Mouse (Mus musculus): ENCODE data around the gene Cldn3.

Cldn3 gene

DNA sequence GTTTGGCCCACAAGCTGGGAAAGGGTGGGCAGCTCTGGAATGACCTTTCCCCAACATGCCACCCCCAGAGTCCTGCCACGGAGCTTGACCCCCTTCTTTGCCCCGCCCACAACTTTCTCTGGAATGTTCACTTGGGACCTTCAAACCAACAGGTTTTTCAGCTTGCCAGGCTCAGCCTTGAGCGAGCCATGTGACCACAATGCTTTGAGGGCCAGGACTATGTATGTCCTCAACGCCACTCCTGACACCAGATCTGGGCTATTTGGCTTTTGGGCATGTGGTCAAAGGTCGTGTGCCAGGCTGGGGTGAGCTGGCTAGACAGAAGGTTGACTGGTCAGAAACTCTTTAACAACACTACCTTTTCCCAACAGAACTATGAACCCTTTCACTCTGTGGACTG, 16.1 kb downstream of the Cldn3 start:
- DNase-seq (ENCODE audit: extremely low spot score) = no peak

DNA sequence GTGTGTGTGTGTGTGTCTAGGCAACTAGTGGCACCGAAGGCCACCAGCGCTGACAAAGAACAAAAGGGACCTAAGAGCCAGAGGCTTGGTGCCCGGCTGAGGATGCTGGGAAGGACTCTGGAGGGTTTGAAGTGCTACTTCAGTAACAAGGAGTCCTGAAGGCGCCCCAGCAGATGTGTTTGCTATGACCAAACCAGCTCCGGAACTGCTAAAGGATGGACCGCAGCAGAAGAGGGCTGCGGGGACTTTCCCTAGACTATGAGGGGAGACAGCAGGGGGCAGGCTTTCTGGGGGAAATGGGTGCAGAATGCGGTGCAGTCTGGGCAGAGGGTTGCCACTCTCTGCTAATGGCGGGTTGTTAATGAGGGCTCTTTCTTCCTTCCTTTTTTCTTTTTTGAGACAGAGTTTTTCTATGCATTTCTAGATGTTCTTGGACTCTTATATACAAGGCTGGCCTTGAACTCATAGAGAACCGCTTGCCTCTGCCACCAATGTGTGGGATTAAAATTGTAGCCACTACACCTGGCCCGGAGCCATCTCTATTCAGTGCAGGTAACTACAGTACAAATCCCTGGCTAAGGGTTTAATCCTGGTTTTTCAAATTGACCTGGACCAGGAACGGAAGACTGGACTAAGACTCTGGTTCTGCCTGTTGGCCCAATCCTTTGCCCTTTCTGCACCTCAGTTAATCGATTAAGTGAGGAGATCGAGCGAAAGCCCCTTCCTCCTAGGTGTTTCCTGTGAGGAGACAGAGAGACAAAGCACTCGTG, 22.0 kb downstream of the Cldn3 start:
- DNase-seq (ENCODE audit: extremely low spot score) = no peak

DNA sequence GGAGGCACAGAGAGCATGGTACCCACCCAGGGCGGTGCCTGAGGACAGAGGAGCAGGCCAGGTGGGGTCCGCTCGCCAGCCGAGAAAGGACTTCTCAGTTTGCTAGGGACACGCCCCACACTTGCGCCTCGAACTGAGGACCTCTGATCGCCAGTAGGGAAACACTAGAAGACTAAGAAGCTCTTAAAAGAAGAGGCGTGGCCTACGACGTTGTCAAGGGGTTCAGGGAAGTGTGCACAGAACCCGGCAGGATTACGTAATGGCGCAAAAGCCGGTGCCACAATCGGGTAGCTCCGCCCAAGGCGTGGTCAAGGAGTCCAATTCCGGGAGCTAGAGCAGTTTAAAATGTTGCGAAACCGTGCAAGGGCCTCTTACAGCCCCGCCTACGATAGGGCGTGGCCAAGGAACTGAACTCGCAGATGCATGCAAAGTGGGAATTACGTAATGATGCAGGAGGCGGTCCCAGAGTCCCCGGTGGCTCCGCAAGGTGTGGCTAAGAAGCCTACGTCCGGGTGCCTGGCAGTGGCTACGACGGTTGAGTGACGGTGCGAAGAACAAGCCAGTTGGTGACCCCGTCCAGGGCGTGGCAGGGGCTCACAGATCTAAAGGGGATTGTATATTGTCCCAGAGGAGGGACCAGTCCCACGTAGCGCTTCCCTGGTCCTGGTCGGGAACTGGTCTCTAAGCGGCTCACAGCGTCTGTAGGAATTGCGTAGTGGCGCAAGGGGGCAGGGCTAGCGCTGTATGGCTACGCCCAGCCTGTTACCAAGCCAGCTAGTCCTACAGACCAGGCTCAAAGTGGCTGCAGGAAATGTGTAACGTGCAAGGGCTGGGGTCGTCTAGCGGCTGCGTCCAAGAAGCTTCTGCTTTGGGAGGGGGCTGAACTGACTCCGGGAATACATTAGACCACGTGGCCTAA, 22.9 kb downstream of the Cldn3 start, which contains the start of gene Abhd11:
Abhd11 (plus strand) TSS at position 482 of the 919 bp plus-strand sequence.
- peak; percentile 98 for DNase-seq (ENCODE audit: extremely low spot score)

DNA sequence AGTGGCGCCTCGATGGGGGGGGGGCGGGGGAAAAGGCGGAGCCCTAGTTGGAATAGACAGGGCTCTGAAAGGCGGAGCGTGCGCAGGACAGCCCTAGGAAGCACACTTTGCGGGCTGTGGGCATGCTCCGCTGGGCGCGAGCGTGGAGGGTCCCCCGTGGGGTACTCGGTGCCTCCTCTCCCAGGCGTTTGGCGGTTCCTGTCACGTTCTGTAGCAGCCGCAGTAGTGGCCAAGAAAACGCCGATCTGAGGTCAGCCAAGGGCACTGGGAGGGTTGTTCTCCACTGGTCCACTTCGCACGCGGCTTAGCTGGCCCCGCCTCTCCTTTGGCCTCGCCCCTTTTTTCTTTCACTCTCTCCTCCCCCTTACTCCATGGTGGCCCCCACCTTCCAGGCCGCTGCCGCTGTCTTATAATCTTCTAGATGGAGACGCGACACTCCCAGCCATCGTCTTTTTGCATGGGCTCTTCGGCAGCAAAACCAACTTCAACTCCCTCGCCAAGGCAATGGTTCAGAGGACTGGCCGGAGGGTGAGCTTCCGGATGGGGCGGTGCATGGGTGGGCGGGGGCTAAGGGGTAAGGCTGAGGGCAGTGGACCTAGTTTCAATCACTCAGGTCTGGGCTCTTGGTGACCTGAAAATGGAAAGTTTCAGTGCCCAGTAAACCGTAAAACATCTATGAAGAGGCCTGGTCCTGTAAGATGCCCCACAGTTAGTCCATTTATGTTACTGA, 23.7 kb downstream of the Cldn3 start:
- DNase-seq (ENCODE audit: extremely low spot score) = peak; percentile 93

DNA sequence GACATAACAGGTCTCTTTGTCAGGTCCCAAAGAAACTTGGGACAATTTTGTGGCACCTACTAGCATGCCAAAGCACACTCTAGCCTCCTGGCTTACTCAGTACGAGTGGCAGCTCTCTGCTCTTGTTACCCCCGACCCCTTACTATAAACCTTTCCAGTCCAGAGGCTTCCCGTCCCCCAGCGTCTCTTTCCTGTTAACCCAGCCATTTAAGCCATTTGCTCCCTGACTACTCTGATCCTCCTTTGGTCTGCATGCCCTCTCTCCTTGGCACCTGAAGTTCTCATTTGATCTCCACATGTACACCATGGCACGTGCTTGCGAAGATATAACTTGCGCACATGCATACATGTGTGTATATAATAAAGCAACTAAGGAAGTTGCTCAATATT, 24.3 kb downstream of the Cldn3 start:
- DNase-seq (ENCODE audit: extremely low spot score) = no peak

DNA sequence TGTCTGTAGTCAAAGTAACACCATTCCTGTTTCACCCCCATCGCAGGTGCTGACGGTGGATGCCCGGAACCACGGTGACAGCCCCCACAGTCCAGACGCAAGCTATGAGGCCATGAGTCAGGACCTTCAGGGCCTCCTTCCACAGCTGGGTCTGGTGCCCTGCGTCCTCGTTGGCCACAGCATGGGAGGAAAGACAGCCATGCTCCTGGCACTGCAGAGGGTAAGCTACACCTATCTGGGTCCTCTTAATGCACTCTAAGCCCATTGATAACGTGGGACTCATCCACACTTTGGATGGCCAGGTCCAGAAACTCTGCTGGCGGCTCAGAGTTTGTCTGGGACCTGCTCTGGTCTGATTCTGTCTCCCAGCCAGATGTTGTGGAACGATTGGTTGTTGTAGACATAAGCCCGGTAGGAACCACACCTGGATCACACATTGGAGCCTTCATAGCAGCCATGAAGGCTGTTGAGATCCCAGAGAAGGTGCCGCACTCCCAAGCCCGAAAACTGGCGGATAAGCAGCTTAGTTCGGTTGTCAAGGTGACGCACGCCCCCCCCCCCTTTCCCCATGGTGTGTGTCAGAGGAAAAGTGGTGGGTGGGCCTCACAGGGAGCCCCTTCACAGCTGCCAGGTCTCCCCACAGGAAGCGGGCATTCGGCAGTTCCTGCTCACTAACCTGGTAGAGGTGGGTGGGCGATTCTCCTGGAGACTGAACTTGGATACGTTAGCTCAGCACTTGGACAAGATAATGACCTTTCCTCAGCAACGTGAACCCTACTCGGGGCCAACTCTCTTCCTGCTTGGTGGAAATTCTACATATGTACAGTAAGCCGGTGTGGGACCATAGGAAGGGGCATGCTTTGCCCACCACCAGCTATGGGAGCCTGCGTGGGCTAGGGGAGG, 25.1 kb downstream of the Cldn3 start:
- no peak for DNase-seq (ENCODE audit: extremely low spot score)

DNA sequence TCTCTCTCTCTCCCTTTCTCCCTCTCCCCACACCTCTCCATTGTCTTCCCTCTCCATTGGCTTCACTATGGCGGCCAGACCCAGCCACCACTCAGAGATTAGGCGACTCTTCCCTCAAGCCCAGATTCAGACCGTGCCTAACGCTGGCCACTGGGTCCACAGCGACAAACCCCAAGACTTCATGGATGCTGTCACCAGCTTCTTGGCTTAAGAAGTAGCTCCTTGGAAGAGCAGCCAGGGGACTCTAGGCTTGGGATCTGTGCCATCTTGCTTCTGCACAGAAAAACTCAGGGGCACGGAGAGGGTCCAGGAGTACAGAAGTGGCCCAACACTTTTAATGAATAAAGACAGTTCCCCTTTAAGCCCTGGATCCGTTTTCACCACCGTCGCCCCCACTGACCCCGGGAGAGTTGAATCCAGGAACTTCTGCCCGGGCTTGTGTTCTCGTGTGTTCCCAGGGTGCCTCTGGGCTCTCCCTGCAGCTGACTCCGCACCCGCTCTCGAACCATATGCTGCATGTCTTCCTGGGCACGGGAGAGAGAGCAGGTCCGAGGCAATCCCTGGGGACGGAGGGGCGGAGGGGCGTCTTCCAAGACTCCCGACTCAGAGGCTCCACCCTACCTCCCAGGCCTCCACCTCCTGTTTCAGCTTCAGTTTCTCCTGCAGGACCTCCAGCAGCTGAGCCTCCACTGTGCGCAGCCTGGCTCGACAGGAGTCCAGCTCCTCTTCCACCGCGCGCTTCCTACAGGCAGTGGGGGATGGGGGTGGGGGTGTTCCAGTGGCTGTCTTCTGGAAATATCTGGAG, 26.0 kb downstream of the Cldn3 start:
- peak; percentile 48 for DNase-seq (ENCODE audit: extremely low spot score)

DNA sequence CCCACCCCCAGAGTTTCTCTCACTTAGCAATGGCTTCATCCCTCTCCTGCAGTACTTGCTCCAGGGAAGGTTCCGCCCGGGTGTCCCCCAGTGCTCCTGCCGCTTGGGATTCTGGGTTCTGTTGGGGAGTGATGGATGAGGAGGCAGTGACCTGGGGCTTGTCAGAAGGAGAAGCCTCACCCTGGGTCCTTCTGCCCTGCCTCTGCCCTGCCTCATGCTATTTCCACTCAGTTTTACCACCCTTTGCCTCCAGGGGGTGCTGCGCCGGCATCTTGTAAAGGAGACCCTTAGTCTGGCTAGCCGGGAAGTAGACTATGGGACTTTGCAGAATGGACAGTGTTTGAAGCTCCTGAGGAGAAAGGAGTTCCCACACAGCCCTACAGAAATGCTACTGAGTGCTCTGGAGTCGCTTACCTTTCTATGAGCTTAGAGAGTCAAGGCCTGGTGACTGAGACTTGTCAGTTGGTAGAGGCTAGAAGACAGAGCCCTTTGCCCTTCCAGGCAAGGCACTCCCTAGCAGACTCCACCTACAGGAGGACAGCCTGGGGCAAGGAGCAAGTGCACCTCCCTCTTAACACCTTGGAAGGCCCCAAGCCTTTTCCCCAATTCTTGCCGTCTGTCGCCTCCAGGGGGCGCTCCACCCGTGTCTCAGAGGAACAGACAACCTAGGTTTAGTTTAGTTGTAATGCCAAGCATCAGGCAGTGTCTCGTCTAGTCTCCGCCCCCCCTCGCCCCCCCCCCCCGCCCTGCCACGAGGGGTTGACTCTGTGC, 26.8 kb downstream of the Cldn3 start:
- DNase-seq (ENCODE audit: extremely low spot score) = peak; percentile 86

DNA sequence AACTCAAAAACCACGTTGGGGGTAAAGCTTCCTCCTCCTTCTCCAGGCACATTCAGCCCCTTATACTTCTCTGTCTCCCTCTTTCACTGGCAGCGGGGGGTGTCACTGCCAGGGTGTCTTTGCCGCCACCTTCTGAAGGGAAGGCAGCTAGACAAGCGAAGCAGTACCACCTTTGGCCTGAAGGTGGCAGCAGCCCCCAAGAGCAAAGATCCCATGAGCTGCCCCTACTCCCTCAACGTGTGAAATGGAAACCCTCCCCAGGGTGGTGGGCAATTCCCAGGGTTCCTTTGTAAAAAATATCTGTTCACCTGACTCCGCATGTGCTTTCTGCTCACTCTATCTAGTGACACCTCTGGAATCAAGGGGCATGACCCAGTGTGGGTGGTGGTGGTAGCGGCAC, 29.5 kb downstream of the Cldn3 start:
- DNase-seq (ENCODE audit: extremely low spot score) = peak; percentile 81

DNA sequence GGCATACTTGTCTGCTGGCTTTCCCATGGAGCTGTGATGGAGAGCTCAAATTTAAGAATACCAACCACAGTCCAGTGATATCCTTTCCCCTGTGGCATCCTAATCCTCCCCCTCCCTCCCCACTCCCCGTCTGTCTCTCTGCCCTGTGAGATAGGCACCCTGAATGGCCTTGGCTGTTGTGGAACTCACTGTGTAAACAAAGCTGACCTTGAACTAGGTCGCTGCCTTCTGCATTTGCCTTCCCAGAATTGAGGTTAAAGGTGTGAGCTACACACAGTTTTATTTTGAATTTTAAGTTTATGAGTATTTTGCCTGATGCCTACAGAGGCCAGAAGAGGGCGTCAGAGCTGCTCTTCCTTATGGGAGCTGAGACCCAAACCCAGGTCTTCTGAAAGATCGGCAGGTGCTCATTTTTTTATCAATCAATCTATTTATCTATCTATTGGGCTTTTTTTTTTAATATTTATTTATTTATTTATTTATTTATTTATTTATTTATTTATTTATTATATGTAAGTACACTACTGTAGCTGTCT, 30.3 kb downstream of the Cldn3 start:
- no peak for DNase-seq (ENCODE audit: extremely low spot score)

DNA sequence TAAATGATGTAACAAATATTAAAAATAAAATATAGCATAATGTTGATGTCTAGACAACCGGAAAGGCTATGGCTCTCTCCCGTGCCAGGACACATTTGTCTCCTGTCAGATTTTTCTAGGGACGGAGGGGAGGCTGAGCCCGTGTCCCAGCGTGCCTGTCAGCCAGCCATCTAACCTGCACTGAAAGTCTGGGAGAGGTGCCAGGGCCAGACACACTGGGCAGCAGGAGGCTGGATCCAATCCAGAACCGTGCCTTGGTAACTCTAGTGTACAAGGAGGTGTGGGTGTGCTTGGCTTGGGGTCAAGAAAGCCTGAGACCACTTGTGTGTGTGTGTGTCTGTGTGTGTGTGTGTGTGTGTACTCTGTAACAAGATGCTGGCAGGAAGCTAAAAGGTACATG, 35.8 kb downstream of the Cldn3 start:
- DNase-seq (ENCODE audit: extremely low spot score) = no peak

DNA sequence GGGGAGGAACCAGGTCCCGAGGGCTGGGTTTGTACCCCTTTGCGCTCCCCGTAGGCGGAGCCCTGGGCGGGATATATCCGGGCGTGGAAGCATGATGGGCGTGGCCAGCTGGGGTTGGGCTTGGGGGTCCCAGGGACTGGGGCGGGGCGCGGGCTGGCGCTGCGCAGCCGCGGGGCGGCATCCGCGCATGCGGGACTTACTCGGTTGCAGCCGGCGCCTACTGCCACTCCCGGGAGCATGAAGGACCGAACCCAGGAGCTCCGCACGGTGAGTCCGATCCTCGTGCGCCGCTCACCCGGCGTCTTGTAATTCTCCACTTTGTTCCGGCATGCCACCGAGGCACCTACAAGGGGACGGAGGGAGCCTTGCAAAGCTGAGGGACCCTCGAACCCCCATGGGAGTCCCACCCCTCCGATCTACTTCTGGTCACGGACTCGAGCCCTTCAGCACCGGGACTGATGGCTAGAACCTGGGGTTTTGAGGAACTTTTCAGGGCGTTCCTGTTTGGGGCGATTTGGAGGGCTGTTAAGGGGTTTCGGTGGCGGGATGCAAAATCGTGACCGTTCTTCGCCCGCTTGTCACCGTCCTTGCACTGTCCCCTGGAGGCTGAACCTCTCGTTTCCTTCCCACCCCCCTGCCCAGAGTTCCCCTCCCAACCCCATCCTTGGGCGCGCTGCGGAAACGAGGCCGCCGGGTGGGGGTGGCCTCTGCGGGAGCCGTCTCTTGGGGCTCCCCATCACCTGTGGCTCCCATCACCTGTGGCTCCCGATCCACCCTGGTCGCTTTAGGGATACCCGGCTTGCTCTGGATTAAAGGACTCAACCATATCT, 37.5 kb downstream of the Cldn3 start, which contains the start of gene Stx1a:
Stx1a (plus strand) TSS at position 139 of the 830 bp plus-strand sequence.
- DNase-seq (ENCODE audit: extremely low spot score) = peak; percentile 91

DNA sequence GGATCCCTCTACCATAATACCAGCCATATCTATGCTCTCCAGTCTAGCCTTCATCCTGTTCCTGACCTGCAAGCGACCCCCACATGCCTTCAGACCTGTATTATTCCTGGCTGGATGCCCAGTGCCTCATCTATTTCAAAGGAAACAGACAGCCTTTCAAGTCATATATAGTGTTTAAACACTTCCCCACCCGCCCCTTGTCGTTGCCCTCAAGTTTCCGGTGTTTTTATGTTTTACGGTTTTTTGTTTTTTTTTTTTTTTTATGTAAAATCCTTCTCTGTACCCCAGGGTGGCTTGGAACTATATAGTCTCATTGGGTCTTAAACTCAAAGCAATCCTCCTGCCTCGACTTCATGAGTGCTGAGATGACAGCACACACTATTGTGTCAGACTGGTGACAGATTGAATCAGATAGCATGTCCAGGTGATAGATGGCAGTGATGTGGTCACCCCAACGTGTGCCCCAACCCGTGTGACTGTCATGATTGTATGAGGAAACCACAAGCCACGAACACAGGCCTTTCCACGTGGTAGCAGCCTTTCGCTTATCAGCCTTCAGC, 38.7 kb downstream of the Cldn3 start:
- no peak for DNase-seq (ENCODE audit: extremely low spot score)

DNA sequence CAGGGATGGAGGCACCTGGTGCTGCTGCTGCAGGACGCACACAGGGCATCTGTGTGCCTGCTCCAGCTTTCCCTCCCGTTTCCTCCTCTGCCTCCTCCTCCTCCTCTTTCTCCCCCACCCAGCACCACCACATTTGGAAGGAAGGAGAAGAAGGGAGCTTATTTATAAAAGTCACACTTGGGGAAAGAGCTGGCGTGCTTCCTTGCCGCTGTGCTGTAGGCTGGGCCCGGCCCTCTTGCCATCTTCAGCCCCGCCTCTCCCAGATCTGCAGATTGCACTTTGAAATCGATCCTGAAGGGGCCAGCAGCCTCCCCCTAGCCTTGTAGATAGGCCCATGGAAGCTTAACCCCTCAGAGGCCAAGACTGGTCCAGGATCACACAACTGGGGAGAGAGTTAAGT, 39.9 kb downstream of the Cldn3 start:
- DNase-seq (ENCODE audit: extremely low spot score) = no peak

DNA sequence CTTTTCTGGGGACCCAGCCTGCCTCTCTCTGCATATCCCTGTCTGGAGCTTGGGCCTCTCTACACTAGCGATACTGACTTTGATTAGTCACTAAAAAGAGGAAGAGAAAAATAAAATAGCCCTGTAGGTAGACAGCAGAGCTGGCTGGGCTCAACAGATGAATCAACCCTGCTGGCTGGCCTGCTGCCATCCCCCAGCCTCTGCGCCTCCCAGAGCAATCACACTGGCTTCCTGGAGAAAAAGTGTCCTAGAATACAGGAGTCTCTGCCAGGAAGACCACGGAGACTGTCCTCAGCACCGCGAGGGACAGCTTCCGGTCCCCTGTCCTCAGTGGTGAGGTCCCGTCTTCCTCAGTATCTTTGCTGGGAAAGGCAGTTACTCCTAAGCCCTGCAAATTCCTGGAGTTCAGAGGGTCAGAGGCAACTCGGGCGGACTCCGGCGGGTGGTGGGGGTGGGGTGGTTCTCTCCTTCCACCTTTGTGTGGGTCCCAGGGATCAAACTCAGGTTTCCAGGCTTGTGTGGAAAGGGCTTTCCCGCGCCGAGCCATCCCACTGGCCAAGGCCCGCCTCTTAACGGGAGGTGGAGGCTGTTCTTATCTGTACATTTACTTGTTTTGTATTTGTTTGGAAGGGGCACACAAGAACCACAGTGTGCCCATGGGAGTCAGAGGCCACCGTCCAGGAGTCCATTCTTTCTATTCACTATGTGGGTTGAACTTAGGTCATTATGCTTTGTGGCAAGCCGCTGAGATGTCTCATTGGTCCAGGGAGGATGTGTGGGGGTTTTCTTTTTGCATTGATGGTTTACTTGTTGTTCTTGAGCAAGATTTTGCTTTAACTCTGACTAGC, 43.2 kb downstream of the Cldn3 start:
- DNase-seq (ENCODE audit: extremely low spot score) = no peak

DNA sequence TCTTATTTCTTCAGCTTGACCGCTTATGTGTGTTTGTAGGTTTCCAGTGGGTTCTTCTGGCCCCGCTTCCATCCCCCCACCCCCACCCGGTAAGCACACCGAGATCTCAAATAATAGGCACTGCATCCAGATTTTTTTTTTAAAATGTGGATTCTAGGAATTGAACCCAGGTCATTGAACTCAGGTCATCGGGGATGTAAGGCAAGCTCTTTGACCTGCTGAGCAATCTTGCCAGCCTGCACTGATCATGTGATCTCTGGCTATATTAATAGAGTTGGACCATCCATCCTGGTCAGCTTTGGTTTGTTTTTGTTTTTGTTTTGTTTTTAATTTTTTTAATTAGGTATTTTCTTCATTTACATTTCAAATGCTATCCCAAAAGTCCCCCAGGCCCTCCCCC, 46.6 kb downstream of the Cldn3 start:
- no peak for DNase-seq (ENCODE audit: extremely low spot score)

DNA sequence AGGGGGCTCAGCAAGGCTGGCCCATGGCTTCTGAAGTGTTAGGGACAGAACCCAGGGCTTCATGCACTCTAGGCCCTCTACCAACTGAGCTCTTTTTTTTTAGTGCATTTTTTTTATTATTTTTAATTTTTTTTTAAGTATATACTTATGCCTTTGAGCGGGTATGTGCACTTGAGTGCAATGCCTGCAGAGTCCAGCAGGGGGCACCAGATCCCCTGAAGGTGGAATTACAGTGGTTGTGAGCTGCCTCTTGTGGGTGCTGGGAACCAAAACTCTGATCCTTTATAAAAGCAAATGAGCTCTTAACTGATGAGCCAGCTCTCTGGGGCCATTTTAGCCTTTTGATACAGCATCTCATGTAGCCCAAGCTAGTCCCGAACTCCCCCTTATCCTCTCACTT, 48.6 kb downstream of the Cldn3 start:
- no peak for DNase-seq (ENCODE audit: extremely low spot score)
